Mouse (Mus musculus) limb, embryonic 11.5 days (tissue): ENCODE results near the gene Lactb. TPM values are rescaled to one million over a fixed set of nuclear protein-coding genes. Genes with fewer than 3 reads are reported as not detected.

Source experiments
- ATAC-seq: fragments of 200-750 bp; cut with Nextera tagmentation; 2 replicates; pipeline ENCODE4 v1.8.0; 2017; ENCODE audit warnings: low read depth; ENCODE audit not compliant: insufficient number of reproducible peaks, low FRiP score, low TSS enrichment
- DNase-seq: peaks from one replicate; pipeline ENCODE4 v3.0.0-alpha.2; 2015; ENCODE audit warnings: low spot score
- H3K27ac ChIP-seq: fragments of 300-500 bp; sonication (generic); replicated peaks from 2 replicates; pipeline ENCODE4 v1.5.1; 2014; ENCODE audit warnings: low read depth, mild to moderate bottlenecking, low read length
- H3K27me3 ChIP-seq: fragments of 300-500 bp; sonication (generic); 2 replicates; pipeline ENCODE4 v1.6.1; 2014; ENCODE audit warnings: mild to moderate bottlenecking, low read length, mixed read lengths; ENCODE audit not compliant: control insufficient read depth, insufficient read depth
- H3K36me3 ChIP-seq: fragments of 300-500 bp; sonication (generic); 2 replicates; pipeline ENCODE4 v1.6.1; 2014; ENCODE audit warnings: mild to moderate bottlenecking, low read length, moderate library complexity, mixed read lengths; ENCODE audit not compliant: control insufficient read depth, insufficient read depth
- H3K4me1 ChIP-seq: fragments of 300-500 bp; sonication (generic); 2 replicates; pipeline ENCODE4 v1.6.1; 2014; ENCODE audit warnings: low read length, mixed read lengths; ENCODE audit not compliant: control insufficient read depth, insufficient read depth
- H3K4me2 ChIP-seq: fragments of 300-500 bp; sonication (generic); 2 replicates; pipeline ENCODE4 v1.6.1; 2014; ENCODE audit warnings: low read depth, mild to moderate bottlenecking, moderate library complexity; ENCODE audit not compliant: severe bottlenecking
- H3K4me3 ChIP-seq: fragments of 300-500 bp; sonication (generic); 2 replicates; pipeline ENCODE4 v1.5.1; 2014; ENCODE audit warnings: low read depth, low read length
- H3K9ac ChIP-seq: fragments of 300-500 bp; sonication (generic); 2 replicates; pipeline ENCODE4 v1.6.1; 2014; ENCODE audit warnings: mild to moderate bottlenecking, low read length
- H3K9me3 ChIP-seq: fragments of 300-500 bp; sonication (generic); 2 replicates; pipeline ENCODE4 v1.6.1; 2016; ENCODE audit warnings: low read length; ENCODE audit not compliant: control insufficient read depth
- WGBS: fragments of 180-500 bp; shearing (Covaris S2); extraction: QIAGEN DNeasy Blood & Tissue Kit; methylation state at CpG from one replicate; pipeline ENCODE4 v1.1.7; 2014; 5-methylcytosine and 5-hydroxymethylcytosine counted together
- polyA plus RNA-seq: library from polyadenylated mRNA; unstranded; fragments of >200 nt; fragmentation: Nextera tagmentation; extraction: Ambion mirVana; gene quantifications from 2 replicates; pipeline ENCODE4 v1.2.1, GENCODE M21; 2014

The Lactb gene
- polyA plus RNA-seq, 1 experiment from 2014 or later = 9.0 TPM

DNA sequence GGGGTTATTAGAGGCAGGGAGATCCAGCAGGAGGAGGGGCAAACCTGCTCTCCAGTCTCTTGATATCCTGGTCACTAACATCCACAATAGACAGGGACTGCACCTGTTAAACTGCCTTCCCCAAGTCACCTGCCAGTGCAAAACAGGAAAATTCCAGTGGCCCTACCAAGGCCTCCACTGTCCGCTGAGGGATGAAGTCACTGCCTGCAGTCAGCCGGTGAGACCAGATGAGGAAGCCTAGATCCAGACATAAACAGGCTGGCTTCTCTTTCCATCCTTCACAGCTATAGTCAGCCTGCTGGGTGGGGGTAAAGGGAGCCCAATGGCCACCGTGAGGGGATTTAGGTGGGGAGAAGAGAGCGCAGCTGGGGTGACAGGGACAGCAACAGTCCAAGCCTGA is 28.4 kb upstream of the Lactb start:
- H3K27ac ChIP-seq = no peak overlapping the region
- no peaks in the 10 kb centered on the region for H3K9me3 ChIP-seq
- H3K4me2 ChIP-seq = no peak overlapping the region
- H3K4me1 ChIP-seq = peaks cover 4% of the 10 kb centered on the region
- WGBS = 58% methylated on average over 4 of the region's 4 CpGs
- no peaks in the 10 kb centered on the region for H3K27me3 ChIP-seq
- H3K9ac ChIP-seq = no peak overlapping the region
- DNase-seq (no peak), ATAC-seq (no peak)
- no peaks in the 10 kb centered on the region for H3K36me3 ChIP-seq
- H3K4me3 ChIP-seq = no peak overlapping the region

DNA sequence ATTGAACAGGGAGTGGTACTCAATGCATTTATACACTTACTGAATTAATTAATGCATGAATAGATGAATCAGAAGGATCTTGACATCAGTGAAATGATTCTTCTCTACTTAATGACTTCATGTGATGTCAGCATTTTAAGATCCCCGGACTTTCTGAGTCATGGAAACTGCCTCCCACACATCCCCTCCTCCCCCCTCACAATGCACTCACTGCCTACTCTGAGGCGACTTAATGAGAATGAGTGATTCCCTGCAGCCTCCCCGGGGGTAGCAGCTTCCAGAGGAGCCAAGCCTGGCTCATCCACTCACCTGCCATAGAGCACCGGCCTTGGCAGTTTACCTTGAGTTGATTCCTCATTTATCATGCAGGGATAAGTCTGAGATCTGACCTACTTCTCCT is 27.9 kb upstream of the Lactb start:
- Histone ChIP-seq H3K27me3 (no peaks in the 10 kb centered on the region), H3K4me2 (no peak overlapping the region), H3K4me1 (no peaks in the 10 kb centered on the region; the same call in 1 of the 2 replicates), H3K36me3 (no peaks in the 10 kb centered on the region), H3K4me3 (no peak overlapping the region), H3K9me3 (no peaks in the 10 kb centered on the region), H3K27ac (no peak overlapping the region), H3K9ac (no peak overlapping the region)
- ATAC-seq = no peak
- DNase-seq = no peak
- 36% methylated on average over 4 of the region's 4 CpGs for WGBS

DNA sequence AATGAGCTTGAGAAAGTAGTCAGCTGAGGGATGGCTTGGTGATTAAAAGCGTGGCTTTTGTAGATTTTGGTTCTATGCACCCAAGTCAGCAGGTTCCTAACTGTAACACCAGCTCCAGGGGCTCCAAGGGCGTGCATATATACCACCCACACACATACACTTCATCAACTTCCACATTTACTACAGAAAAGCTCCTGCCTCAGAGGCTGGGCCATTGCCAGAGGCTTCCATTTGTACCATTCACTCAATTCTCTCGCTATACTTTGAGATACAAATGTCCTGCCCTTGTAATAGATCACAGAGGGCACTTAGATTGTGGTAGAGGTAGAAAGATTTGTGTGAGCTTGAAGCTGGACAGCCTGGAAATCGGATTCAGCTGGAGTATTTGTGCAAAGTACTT is 26.2 kb upstream of the Lactb start:
- H3K36me3 ChIP-seq = no peaks in the 10 kb centered on the region
- 84% methylated on average over 4 of the region's 4 CpGs for whole genome bisulfite sequencing
- H3K9ac ChIP-seq = no peak overlapping the region; the same call in 1 of the 2 replicates
- no peak overlapping the region for H3K4me3 ChIP-seq
- H3K4me1 ChIP-seq = no peaks in the 10 kb centered on the region
- H3K27ac ChIP-seq = no peak overlapping the region
- H3K27me3 ChIP-seq = no peaks in the 10 kb centered on the region
- H3K4me2 ChIP-seq = no peak overlapping the region
- no peaks in the 10 kb centered on the region for H3K9me3 ChIP-seq
- no peak for DNase-seq
- no peak for ATAC-seq

DNA sequence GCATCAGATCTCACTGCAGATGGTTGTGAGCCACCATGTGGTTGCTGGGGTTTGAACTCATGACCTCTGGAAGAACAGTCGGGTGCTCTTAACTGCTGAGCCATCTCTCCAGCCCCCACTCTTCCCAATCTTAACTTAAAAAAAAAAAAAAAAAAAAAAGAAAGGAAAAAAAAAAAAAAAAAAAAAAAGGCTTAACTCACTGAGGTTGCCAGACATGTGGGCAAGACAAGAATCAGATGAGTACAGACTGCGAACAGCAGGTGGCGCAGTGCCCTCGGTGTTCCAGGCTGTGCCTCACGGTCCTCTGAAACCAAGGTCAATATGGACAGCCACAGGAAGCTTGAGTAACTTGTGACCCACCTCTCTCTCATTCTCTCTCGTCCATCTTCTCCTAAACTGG is 25.8 kb upstream of the Lactb start:
- H3K4me3 ChIP-seq = no peak overlapping the region
- H3K36me3 ChIP-seq = no peaks in the 10 kb centered on the region
- no peaks in the 10 kb centered on the region for H3K9me3 ChIP-seq
- peak; percentile 94 for DNase-seq
- no peak; the same call in 1 of the 2 replicates for ATAC-seq
- WGBS = 5% methylated on average over 6 of the region's 6 CpGs
- H3K4me2 ChIP-seq = no peak overlapping the region
- H3K9ac ChIP-seq = no peak overlapping the region
- H3K4me1 ChIP-seq = no peaks in the 10 kb centered on the region
- H3K27me3 ChIP-seq = no peaks in the 10 kb centered on the region
- no peak overlapping the region for H3K27ac ChIP-seq

DNA sequence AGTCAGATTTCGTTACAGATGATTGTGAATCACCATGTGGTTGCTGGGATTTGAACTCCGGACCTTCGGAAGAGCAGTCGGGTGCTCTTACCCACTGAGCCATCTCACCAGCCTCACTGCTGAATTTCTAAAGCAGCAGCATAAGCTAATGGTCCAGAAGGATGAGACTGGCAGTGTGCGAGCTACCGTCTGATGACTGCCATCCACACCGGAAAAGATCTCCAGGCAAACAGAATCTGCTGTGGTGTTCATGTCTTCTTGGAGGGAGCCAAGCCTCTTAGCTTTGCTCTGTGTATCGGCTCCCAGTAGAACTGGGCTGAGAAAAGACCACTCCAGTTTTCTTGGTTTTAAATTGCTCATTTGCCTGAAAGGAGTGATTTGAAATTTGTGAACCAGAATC is 24.4 kb upstream of the Lactb start:
- DNase-seq = no peak
- 91% methylated on average over 8 of the region's 8 CpGs for WGBS

DNA sequence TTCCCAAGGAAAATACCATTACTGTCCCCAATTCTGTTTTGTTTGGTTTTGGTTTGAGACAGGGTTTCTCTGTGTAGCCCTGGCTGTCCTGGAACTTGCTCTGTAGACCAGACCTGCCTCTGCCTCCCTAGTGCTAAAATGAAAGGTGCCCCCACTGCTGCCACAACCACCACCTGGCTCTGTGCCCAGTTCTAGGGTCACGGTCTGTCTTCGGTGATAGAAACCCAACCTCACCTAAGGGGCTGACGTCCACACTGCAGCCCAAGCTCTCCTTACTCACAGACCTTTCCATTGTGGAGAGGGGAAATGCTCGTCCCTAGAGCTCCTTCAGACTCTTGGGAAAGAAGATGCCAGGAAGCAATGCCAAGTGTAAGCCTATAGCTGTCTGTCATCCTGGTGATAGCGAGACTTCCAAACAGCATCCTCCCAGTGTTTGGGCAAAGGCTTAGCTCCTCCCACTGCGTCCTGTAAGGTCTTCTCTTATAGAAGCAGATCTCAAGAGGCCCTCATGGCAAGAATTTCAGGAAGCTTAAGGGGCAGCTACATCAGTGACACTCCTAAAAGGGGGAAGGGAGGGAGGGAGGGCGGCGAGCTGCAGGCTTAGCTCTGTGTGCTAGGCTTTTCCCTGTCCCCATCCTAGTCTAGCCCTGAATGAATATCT is 16.6 kb upstream of the Lactb start:
- no peaks in the 10 kb centered on the region for H3K27me3 ChIP-seq
- no peaks in the 10 kb centered on the region for H3K9me3 ChIP-seq
- H3K9ac ChIP-seq = no peak overlapping the region
- H3K27ac ChIP-seq = no peak overlapping the region
- ATAC-seq (no peak), DNase-seq (no peak)
- H3K4me2 ChIP-seq = no peak overlapping the region
- no peak overlapping the region for H3K4me3 ChIP-seq
- H3K4me1 ChIP-seq = no peaks in the 10 kb centered on the region
- WGBS = 84% methylated on average over 8 of the region's 8 CpGs
- no peaks in the 10 kb centered on the region; the same call in 1 of the 2 replicates for H3K36me3 ChIP-seq

More for the DNA sequence above, 24.4 kb upstream of the Lactb start:
- no peak overlapping the region for H3K27ac ChIP-seq
- H3K36me3 ChIP-seq = no peaks in the 10 kb centered on the region; the same call in 1 of the 2 replicates
- no peak overlapping the region for H3K4me2 ChIP-seq
- no peaks in the 10 kb centered on the region for H3K4me1 ChIP-seq
- H3K27me3 ChIP-seq = no peaks in the 10 kb centered on the region
- H3K9ac ChIP-seq = no peak overlapping the region
- no peaks in the 10 kb centered on the region for H3K9me3 ChIP-seq
- H3K4me3 ChIP-seq = no peak overlapping the region
- no peak for ATAC-seq

DNA sequence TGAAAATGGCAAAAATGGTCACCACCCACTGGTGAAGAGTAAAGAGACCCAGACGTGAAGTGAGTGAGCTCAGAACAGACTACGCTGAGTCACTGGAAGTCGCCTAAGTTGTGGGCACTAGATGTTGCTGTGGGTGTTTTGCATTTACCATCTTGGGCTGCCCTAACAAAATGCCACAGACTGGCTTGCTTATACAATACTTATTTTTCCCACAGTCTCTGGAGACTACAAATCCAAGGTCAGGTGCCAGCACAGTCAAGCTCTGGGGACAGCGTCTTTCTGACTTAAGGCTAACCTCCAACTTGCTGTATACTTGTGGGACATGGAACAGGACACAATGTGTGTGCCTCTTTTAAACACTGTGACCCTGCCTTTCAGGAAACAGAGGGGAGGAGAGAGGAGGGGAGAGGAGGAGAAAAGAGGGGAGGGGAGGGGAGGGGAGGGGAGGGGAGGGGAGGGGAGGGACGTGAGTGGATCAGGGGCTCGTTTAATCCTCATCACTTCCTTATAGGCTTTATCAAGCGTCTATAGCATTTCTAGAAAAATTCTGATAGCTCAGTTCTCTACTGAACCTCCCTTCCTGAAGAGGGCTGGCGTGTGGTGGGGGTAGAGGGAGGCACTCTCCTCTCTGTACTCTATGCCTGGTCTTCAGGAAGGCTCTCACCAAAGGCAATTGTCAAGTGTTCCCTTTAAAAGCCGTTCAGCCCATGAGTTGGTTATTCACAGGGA is 15.9 kb upstream of the Lactb start:
- no peaks in the 10 kb centered on the region; the same call in 1 of the 2 replicates for H3K36me3 ChIP-seq
- WGBS = 69% methylated on average over 9 of the region's 9 CpGs
- no peak for ATAC-seq

DNA sequence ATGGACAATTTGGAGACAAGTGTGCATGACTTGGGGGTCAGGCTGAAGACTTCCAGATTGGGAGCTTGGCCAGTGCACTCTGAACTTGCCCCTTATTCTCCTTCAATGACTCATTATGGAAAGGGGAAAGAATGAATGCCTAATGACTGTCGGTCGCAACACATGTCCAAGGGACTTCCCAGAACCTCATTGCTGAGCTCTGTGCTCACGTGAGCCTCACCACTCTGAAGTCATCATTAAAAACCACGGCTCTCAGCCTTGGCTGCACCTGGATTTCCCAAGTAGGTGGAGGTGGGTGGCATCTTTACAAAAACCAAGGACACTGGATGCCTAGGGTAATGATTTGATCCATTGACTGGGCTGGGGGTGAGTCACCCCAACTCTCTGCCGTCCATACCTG is 14.8 kb upstream of the Lactb start:
- Histone ChIP-seq H3K27ac (no peak overlapping the region), H3K9ac (no peak overlapping the region), H3K36me3 (no peaks in the 10 kb centered on the region), H3K9me3 (no peaks in the 10 kb centered on the region), H3K4me3 (no peak overlapping the region), H3K27me3 (no peaks in the 10 kb centered on the region), H3K4me2 (no peak overlapping the region), H3K4me1 (no peaks in the 10 kb centered on the region)
- DNase-seq = no peak
- WGBS = 90% methylated on average over 5 of the region's 5 CpGs
- ATAC-seq = no peak

More for the DNA sequence above, 15.9 kb upstream of the Lactb start:
- no peak for DNase-seq
- no peak overlapping the region for H3K4me2 ChIP-seq
- H3K27me3 ChIP-seq = no peaks in the 10 kb centered on the region
- no peak overlapping the region for H3K9ac ChIP-seq
- H3K4me1 ChIP-seq = no peaks in the 10 kb centered on the region
- no peak overlapping the region for H3K27ac ChIP-seq
- H3K4me3 ChIP-seq = no peak overlapping the region
- H3K9me3 ChIP-seq = no peaks in the 10 kb centered on the region
